Comparison of ENCODE assay signal across 8 mouse cellular contexts in genomic region chr11:94978947-94979346, GRCm38 (mm10). TPM values are rescaled to one million over a fixed set of nuclear protein-coding genes. Genes with fewer than 3 reads are reported as not detected.
A peak's percentile ranks its signal among the peaks of the same experiment; 100 is the strongest.
DNase-seq lines count a peak whose midpoint lies in the region.

No protein-coding gene starts in this region.

- no peaks in the 10 kb centered on the region for H3K36me3 ChIP-seq in megakaryocyte, embryonic 14.5 days (replicated peaks; ENCODE audit: low read length)

- peaks cover 37% of the 10 kb centered on the region for H3K4me1 ChIP-seq in megakaryocyte, embryonic 14.5 days

- no peaks in the 10 kb centered on the region for H3K9me3 ChIP-seq in megakaryocyte, embryonic 14.5 days

- DNase-seq in adipocyte (ENCODE audit: low spot score), result peak; percentile 99
- peak; percentile 97 for DNase-seq in embryo, embryonic 10 days (ENCODE audit: low spot score)
- peak; percentile 96 for DNase-seq in gastrocnemius, postnatal 10 days
- peak; percentile 97 for DNase-seq in induced T-regulatory cell, adult 2 months (ENCODE audit: low read depth)
- DNase-seq in left cerebral cortex, adult 8-10 months (ENCODE audit: low spot score in 2 of 2), result peak; percentile 90 to 94
- DNase-seq in right cerebral cortex, adult 2 months (ENCODE audit: low spot score in 2 of 2), result peak; percentile 95 to 99
- peak; percentile 86 for DNase-seq in urinary bladder, postnatal 10 days (ENCODE audit: low spot score)

- peaks cover 8% of the 10 kb centered on the region for H3K27me3 ChIP-seq in megakaryocyte, embryonic 14.5 days (replicated peaks)

- peak overlapping the region; percentile 90 for H3K4me3 ChIP-seq in megakaryocyte, embryonic 14.5 days (replicated peaks)

RNA-seq across cellular contexts. Expression of gene Sgca, which starts 2.8 kb away (rescaled TPM):
- 100 to 1,000 TPM; 185 to 194 TPM for total RNA-seq in gastrocnemius, postnatal 10 days (2021)
- total RNA-seq in left cerebral cortex, adult 8-10 months (2022), result under 1 TPM in 3 of 4 experiments, not detected in 1; 0.23 to 0.48 (median 0.25) TPM
- polyA plus RNA-seq in megakaryocyte, embryonic 14.5 days (2012; ENCODE audit: insufficient read depth, low replicate concordance), result 0.51 TPM in 1 of 2 replicates, not detected in the other

RNA-seq across cellular contexts. Expression of gene Hils1, which starts 11.6 kb away (rescaled TPM):
- not detected for total RNA-seq in gastrocnemius, postnatal 10 days (2021)
- total RNA-seq in left cerebral cortex, adult 8-10 months (2022), result not detected
- polyA plus RNA-seq in megakaryocyte, embryonic 14.5 days (2012; ENCODE audit: insufficient read depth, low replicate concordance), result not detected in 2 replicates

RNA-seq across cellular contexts. Expression of gene Ppp1r9b, which starts 11.9 kb away (rescaled TPM):
- total RNA-seq in gastrocnemius, postnatal 10 days (2021), result 10 to 100 TPM; 46.8 to 54.9 TPM
- 100 to 1,000 TPM; 708 to 774 (median 713) TPM for total RNA-seq in left cerebral cortex, adult 8-10 months (2022)
- 211 and 280 TPM in 2 replicates for polyA plus RNA-seq in megakaryocyte, embryonic 14.5 days (2012; ENCODE audit: insufficient read depth, low replicate concordance)

RNA-seq across cellular contexts. Expression of gene Samd14, which starts 30.7 kb away (rescaled TPM):
- 1 to 10 TPM; 3.5 to 6.1 TPM for total RNA-seq in gastrocnemius, postnatal 10 days (2021)
- 10 to 100 TPM; 24.4 to 28.9 (median 28.7) TPM for total RNA-seq in left cerebral cortex, adult 8-10 months (2022)
- 775 and 2,394 TPM in 2 replicates for polyA plus RNA-seq in megakaryocyte, embryonic 14.5 days (2012; ENCODE audit: insufficient read depth, low replicate concordance)

RNA-seq across cellular contexts. Expression of gene Col1a1, which starts 42.9 kb away (rescaled TPM):
- total RNA-seq in gastrocnemius, postnatal 10 days (2021), result 1,000 to 10,000 TPM; 5,070 to 7,999 TPM
- total RNA-seq in left cerebral cortex, adult 8-10 months (2022), result 10 to 100 TPM in 1 of 4 experiments, 1 to 10 TPM in 3; 7.0 to 10.2 (median 8.0) TPM
- not detected in 2 replicates for polyA plus RNA-seq in megakaryocyte, embryonic 14.5 days (2012; ENCODE audit: insufficient read depth, low replicate concordance)

Comparison
In these comparisons a context has a peak if more than half of its experiments do, and no peak if none do; other contexts are left out.
1. Peak in every context shown above with its lines: DNase-seq and H3K4me3 ChIP-seq.
2. RNA of gene Sgca, which starts 2.8 kb away (total RNA-seq): 185 to 194 TPM in gastrocnemius, postnatal 10 days; 0.23 to 0.48 TPM in left cerebral cortex, adult 8-10 months; every median in the first group is over 100 times any median in the second.
3. RNA of gene Ppp1r9b, which starts 11.9 kb away (total RNA-seq): 708 to 774 TPM in left cerebral cortex, adult 8-10 months; 46.8 to 54.9 TPM in gastrocnemius, postnatal 10 days; every median in the first group is over 10 times any median in the second.